Mouse (Mus musculus) thymus, postnatal 25 days (tissue): ENCODE results near the gene Zcchc8.

Source experiments
- DNase-seq: peaks from one replicate; pipeline ENCODE4 v3.0.0; 2022

Gene Zcchc8

DNA sequence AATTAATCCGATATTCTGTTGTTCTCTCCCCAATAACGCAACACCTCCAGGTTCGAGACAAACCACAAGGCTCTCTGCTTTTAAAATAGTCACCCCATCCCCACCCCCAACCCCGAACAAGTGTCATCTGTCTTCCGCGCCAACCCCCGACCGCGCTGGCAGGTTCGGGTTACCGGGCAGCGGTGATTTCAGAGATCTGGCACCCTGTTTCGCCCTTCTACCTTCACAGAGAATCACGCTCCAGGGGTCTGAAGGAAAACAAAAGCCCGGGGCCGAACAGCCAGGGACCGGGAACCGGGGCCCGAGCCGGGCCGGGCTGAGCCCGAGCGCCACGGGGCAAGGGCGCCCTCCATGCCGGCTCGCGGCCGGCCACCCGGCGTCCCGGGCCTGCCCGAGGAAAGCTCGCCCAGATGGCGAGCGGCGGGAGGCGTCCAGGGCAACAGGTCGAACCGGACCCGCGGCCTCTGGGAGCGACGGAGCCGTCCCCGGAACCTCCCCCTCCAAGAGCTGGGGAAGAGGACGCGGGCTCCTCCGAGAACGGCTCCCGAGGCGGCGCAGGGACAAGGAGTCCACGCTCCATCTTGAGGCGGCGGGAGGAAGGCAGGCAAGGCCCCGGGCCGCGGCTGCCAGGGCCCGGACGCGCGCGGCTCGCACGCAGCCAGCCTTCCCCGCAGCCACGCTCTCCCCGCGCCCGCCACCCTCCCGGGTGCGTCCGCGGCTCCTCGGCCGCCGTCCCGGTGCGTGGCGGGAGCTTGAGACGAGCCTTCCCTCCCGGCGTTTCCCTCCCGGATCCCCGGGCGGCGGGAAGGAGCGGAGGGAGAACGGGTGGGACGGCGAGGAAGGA is 37.3 kb downstream of the Zcchc8 start:
- peak; percentile 71 for DNase-seq

DNA sequence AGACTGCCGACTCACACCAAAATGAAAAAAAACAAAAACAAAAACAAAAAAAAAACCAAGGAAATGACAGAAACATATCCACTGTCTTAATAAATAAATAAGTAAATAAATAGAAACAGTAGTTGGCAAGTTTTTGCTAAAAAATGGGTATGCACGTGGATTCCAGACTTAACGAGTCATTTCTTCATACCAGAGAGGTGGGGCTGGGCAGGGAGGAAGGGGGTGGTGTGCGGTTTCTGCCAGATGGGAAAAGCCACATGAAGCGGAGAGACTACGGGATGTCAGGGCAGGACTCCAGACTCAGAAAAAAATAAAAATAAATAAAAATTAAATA is 37.9 kb downstream of the Zcchc8 start:
- no peak for DNase-seq

DNA sequence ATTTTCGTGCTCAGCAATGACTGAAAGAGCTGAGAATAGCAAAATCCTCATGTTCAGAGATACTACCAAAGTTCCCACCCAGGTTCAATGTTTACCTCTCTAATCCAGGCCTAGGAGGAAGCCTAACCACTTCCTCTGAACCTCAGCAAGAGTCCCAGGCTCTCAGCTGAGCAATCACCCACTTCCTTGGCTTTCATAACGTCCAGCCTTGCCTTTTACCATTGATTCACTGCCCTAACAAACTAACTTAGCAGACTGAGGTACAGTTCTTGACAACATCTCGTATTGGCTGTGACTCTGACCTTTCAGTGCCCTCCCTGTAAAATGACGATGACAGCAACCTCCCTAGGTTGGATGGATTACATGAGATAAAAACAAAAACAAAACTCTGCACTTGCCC is 38.5 kb downstream of the Zcchc8 start:
- peak; percentile 21 for DNase-seq

DNA sequence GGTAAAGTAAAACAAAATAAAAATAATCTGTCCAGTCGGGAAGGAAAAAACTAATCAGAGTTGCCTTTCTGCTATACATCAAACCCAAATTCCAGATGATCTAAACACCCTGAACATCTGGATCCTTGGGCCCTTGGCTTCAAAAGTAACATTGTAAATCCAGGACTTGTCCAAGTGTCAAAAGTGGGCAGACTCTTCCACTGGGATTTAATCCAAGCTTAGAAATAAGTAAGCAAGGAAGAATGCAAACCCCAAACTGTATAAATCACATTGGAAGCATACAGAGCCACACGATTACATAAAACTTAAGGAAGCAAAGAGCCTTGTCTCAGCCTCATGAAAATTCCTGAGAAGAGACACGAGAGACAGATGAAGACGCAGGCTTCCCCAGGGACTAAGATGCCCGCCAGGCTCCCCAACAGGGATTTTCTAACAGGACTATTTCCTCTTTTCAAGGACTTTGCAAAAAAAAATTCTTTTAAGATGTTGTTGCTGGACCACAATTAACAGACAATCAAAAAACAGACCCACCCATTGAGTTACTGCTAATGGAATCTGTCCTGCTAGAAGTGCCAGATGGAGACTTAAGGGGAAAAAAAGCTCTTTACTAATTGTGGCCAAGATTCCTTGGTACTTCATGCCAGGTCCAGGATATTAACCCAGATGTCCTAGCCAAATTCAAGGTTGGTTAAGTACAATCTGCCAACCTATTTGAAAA is 41.2 kb downstream of the Zcchc8 start:
- no peak for DNase-seq

DNA sequence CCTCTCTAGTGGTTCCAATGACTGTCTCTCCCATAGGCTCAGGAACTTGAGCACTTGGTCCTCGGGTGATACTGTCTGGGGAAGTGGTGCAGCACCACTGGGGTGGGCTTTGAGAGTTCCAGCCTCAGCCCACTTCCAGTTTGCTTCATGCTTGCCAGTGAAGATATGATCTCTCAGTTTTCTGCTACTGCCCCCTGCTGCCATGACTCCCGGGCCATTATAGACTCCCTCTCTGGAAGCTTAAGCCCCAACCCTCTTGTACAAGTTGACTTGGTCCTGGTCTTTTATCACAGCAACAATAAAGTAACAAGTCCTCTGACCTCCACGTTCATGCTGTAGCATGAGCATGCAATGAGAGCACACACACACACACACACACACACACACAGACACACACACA is 41.8 kb downstream of the Zcchc8 start:
- DNase-seq, result peak; percentile 13

DNA sequence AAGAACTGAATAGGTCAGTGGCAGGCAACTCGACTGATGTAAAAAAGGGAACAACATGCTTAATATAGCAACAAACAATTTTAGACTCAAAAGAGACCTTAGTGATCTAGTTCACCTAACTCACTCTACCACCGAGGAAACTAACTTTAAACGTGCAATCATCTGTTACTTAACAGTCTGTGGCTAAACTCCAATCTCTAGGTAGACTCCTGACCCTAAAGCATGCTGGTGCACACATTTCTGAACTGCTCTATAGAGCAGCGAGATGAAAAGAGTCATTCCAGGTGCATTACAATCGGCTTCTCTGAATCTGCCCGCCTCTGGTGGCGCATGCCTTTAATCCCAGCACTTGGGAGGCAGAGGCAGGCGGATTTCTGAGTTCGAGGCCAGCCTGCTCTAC is 45.2 kb downstream of the Zcchc8 start:
- no peak for DNase-seq

DNA sequence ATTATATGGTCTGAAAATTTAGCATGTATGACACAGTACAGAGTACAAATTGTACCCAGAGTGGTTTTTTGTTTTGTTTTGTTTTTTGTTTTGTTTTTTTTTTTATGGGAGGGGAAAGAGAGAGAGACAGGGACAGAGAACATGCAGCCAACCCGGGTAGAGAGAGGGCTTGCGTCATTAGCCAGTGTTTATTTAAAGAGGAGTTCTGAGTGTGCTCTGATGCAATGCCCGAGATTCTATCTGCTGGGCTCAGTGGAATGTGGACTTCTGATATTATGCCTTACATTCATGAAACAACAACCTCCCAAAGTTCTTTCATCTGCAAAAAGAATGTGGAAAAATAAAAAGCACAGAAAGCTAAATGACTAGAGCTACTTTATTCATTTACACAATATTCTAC is 45.7 kb downstream of the Zcchc8 start:
- no peak for DNase-seq

DNA sequence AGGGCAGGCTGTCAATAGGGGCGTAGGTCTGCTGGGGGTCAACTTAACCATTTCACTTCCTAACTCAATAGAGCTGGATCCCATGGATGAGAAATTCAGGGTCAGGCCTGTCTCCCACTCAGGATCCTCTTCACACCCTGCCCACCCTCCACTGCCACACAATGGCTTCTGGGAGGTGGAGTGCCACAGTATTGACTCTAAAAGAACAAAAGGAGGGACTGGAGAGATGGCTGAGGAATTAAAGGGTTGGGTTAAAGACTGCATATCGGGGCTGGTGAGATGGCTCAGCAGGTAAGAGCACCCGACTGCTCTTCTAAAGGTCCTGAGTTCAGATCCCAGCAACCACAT is 49.5 kb downstream of the Zcchc8 start:
- DNase-seq, result no peak

DNA sequence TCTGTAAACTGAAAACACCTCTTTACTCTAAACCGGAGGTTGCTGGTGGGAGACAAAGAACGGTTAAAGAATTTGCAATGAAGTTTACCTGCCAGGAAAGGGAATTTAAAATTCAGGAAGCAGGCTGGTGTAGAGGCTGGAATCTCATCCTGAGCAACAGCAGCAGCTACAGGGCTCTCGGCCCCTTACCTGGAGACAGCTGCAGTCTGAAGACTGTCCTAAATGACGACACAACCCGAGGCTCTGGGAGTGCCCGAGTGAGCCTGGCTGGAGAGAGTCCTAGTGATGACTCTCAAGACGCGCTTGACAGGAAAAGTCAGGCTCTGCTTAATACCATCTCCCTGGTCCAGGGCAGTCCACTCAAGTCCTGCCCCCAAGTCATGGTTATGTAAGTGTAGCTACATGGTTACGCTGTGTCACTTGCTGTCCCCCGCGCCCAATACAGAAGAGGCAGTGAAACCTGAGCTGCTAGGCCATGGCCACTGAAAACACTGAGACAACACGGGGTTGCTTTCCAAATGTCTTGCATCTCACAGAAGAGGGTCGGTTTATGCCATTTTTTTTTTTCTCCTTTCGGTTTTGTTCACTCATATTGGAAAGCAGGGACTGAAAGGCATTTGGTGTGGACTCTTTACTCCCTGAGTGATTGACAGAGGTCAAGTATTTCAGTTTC is 50.0 kb downstream of the Zcchc8 start:
- DNase-seq, result peak; percentile 8

DNA sequence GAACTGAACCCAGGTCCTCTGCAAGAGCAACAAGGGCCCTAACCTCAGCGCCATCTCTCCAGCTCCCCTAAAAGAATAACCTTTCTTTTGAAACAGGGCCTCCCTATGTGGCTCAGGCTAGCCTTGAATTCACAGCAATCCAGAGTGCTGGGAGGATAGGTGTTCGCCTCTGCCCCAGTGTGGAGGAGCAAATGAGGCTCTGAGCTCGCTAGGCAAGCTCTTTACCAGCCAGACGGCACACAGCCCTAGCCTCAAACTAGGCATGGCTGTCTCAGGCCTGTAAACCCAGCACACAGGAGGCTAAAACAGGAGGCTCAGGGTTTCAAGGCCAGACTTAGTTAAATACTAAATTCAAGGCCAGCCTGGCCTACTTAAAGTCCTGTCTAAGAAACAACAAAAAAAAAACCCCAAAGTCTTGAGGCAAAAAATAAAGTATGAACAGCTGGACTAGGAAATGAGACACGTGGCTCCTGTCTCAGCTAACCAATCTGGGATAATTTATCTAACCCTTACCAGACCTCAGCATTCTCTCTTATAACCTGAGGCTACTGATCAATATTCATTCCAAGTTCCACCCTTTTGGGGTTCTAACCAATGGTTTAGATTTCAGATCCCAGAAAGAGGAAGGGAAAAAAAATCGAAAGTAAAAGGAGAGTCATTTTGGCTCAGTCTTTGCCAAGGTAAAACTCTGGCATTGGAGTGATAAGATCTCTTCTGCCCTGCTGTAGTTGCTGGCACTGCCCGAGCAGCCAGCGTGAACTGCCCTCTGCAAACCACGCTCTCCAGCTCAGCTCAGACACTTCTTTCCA is 50.7 kb downstream of the Zcchc8 start:
- DNase-seq, result no peak

DNA sequence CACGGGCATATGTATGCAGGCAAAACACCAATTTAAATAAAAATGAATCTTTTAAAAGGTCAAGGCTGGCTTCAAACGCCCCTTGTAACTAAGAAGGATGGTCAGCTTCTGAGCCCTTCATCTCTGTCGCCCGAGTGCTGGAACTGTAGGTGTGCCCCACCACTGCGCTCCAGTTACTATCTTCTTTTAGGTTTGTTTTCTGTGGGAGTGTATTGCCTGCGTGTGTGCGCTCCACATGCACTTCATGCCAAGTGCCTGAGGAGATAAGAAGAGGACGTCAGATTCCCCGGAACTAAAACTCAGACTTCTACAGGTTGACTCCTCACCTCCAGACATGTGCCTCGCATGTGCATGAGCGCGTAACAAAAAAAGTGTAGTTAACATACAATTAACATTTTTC is 53.0 kb downstream of the Zcchc8 start:
- DNase-seq, result no peak

DNA sequence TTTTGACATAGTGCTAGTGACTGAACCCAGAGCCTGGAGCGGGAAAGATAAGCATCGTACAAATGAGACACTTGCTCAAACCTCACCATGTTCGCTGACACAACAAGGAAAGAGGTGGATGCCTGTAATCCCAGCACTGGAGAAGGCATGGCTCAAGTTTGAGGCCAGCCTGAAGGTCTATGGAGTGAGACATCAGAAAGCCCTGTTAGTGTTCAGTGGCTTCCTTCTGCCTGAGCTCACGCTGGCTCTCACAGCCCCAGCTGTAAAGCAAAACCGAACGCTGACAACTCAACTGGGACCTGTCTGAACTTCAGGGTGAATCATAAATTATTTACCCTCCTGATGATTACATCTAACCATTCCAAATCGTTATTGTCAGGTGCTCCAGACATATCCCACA is 54.9 kb downstream of the Zcchc8 start:
- no peak for DNase-seq

DNA sequence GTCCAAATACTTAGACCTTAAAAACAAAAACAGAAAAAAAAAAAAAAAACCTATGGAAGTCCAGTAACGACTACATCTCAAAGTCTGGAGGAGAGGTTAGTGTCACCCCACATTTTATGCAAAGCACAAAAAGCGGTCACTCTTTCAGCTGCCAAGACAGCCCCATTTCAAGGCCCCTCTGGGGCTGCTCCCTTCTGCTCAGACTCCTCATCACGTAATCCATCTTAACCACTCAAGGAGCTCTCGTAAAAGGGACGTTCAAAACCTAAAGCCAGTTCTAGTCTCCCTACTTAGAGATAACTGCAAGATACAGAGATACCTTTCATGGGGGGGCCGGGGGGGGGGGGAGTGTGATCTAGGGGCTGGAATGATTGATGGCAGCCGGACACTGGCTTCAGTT is 56.6 kb downstream of the Zcchc8 start:
- DNase-seq, result no peak

DNA sequence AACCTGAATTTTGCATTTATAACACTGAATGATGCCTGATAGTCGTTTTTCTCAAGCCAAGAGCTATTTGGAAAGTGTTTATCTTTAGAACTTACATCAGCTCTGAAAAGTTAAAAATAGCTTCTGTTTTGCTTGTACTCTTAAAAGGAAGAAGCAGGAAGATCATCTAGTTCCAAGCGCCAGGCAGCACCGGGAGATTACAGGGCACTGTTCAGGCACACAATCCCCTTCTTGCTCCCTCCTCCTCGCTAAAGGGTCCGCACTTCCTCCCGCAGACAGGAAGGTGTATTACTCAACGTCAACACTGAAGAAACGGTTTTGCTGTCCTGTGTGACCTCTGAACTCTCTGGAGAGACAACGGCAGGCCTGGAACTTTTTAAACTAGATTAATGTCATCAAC is 58.8 kb downstream of the Zcchc8 start:
- DNase-seq, result peak; percentile 16

DNA sequence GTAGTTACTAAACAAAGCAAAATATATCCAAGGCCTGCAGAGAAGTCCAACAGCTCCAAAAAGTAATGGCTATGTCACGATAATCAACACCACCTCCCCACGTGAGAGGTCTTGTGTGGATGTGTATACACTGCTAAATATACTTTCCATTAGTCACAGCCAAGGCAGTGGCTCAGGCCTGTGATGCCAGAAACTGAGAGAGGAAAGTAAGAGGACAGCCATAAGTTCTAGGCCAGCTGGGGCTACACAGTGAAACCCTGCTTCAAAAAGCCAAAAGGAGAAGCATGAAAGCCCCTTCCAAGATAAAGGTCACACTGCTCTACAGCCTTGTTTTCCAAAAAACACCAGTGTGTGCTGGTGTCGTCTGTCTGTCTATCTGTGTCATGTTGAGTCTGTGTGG is 59.3 kb downstream of the Zcchc8 start:
- no peak for DNase-seq

DNA sequence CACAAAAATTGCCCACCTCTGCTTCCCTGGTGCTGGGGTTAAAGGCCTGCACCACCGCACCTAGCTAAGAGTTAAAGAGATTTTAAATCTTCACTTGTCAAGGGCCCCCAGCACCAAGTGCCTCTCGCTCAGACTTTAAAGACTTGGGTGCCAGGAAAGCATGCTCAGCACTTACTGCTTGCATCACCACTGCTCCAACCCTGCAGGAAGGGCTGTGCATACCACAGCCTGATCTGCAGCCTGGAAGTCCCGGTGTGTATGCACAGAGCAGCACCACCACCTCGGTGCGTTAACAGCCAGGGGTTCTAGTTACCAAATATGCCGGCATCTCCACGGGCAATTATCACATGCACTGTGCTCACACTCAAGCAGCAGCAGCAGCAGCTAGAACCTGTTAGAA is 63.2 kb downstream of the Zcchc8 start:
- DNase-seq, result no peak

DNA sequence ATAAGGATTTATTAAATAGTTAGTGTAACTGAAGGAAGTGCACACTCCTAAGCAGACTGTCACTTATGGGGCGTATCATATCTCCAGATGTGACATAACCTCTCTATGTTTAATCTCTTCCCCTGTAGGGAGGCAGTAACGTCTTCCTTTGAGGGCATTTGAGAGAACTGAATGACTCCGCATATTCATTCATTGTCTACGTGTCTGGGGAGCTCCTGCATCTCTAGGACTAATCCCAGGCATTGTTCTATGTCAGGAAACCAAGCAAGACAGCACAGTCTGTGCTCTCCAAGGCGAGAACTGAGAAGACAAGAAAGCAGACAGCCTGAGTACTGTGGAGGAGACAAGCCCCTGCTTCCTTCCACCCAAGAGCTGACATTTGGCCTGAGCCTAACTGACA is 66.0 kb downstream of the Zcchc8 start:
- no peak for DNase-seq

DNA sequence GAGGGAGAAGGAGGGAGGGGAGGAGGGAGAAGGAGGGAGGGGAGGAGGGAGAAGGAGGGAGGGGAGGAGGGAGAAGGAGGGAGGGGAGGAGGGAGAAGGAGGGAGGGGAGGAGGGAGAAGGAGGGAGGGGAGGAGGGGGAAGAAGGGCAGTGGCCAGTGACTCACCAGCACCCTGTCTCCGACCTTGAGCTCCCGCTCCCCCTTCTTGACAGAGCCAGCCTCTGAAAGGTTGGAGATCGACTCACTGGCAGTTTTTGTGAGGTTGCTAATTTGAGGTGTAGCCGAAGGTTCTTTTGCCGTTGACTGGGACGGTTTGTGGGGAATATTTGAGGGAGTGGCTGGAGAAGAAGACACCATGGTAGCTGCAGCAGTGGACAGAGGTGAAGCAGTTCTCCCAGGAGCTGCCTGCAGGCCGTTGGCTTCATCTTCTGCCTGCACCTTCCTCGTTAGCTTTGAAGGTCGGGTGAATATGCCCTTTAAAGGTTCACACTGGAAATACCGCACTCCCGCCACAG is 67.6 kb downstream of the Zcchc8 start:
- no peak for DNase-seq

DNA sequence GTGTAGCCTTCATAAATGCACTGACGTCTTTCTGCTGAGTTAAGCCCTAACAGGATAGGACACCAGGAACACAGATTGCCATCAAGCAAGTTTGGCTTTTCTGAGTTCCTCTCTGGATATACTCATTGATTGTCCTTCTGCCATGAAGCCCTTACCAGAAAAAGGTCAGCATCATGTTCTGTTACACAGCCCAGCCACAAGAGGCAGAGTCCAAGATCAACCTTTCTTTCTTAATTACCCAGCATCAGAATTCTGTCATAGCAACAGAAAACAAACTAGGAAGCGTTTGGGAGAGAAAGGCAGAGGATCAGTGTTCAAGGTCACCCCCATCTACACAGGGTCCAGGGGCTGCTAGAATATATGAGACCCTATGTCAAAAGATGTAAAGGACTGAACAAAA is 70.1 kb downstream of the Zcchc8 start:
- no peak for DNase-seq
